8 mouse cellular contexts compared by ENCODE assay signal in genomic region chr4:156235808-156236533, GRCm38 (mm10). TPM values are rescaled to one million over a fixed set of nuclear protein-coding genes. Genes with fewer than 3 reads are reported as not detected.
DNase-seq lines count a peak whose midpoint lies in the region; ATAC-seq and TF ChIP-seq lines count a peak whose summit lies in the region.

Gene Noc2l, plus strand, starts transcription at chr4:156236010.

- intact Hi-C loops in gastrocnemius, postnatal 14 days (cut with DNase I; ENCODE audit: low total_unique reads) = no loop called here
- intact Hi-C loops in left cerebral cortex, postnatal 10 days (cut with DNase I) = loop anchor here (2.0 kb wide), 1 partner anchor 39 kb away; the partner anchor contains the start of gene Agrn

- H3K4me1 ChIP-seq in cortical plate, adult 2 months (ENCODE audit: control insufficient read depth, insufficient read depth, low read length) = 0 out of 2 replicates have a peak, but pooled peaks cover 2% of the 10 kb centered on the region

- peak within 1 kb of the TSS; percentile 94 for H3K27ac ChIP-seq in cortical plate, adult 2 months (ENCODE audit: insufficient read depth, low read length)

- TF ChIP-seq CTCF in cortical plate, adult 2 months (IDR thresholded peaks at IDR 0.05; ENCODE audit: extremely low read depth, insufficient read depth, low read length) = no peak

- ATAC-seq in activated CD4-positive, CD25-positive, alpha-beta regulatory T cell, adult 4 months = peak; percentile 86
- peak; percentile 92 for ATAC-seq in inflammation-experienced regulatory T-cells, adult 6 months
- peak; percentile 66 for ATAC-seq in megakaryocyte-erythroid progenitor cell, adult 5-6 weeks (replicated peaks; ENCODE audit: low FRiP score, low TSS enrichment, poor library complexity, severe bottlenecking)

- TF ChIP-seq POLR2A in cortical plate, adult 2 months (IDR thresholded peaks at IDR 0.05; ENCODE audit: extremely low read depth, insufficient read depth, low read length) = peak; percentile 39; the same call in 1 of the 2 replicates

- DNase-seq in gastrocnemius, postnatal 14 days = peak; percentile 94
- peak; percentile 80 to 97 for DNase-seq in left cerebral cortex, postnatal 10 days (ENCODE audit: extremely low spot score in 1 of 2, low spot score in 2 of 2)
- peak; percentile 93 for DNase-seq in right cerebral cortex, postnatal 25 days
- DNase-seq in urinary bladder, postnatal 4 days (ENCODE audit: low spot score in 2 of 2) = peak; percentile 85 to 92

- peak within 1 kb of the TSS; percentile 93 for H3K4me3 ChIP-seq in cortical plate, adult 2 months (ENCODE audit: insufficient read depth, low read length)

RNA-seq across cellular contexts. Expression of gene Noc2l, which starts in this region (rescaled TPM):
- 10 to 100 TPM; 14.5 to 15.9 TPM for polyA plus RNA-seq in activated CD4-positive, CD25-positive, alpha-beta regulatory T cell, adult 4 months (2017; shearing (Covaris generic))
- polyA plus RNA-seq in cortical plate, adult 2 months (2012; rRNA removed) = 94.2 and 95.6 TPM in 2 replicates
- 10 to 100 TPM; 22.2 to 28.7 TPM for total RNA-seq in gastrocnemius, postnatal 14 days (2021)
- 10 to 100 TPM; 11.2 to 16.2 (median 15.7) TPM for polyA plus RNA-seq in inflammation-experienced regulatory T-cells, adult 6 months (2017; shearing (Covaris generic))
- total RNA-seq in left cerebral cortex, postnatal 10 days (2021) = 10 to 100 TPM; 61.8 to 63.1 TPM
- total RNA-seq in megakaryocyte-erythroid progenitor cell, adult 5-6 weeks (2014; fragmentation: Nextera tagmentation) = 160 TPM in 2 replicates
- 148 and 207 TPM in 2 replicates for total RNA-seq in megakaryocyte-erythroid progenitor cell, adult 5-6 weeks (2017)

Comparison
In these comparisons a context has a peak if more than half of its experiments do, and no peak if none do; other contexts are left out.
1. Peak in every context shown above with its lines: DNase-seq, ATAC-seq, H3K4me3 ChIP-seq and H3K27ac ChIP-seq.